Mouse (Mus musculus): ENCODE measurements at regions not wholly inside any gene's neighbourhood (a gene's known extent, or its start where the extent isn't known, plus 50 kb on each side); places are given as distances from the start of the nearest gene placed in this dataset.

DNA sequence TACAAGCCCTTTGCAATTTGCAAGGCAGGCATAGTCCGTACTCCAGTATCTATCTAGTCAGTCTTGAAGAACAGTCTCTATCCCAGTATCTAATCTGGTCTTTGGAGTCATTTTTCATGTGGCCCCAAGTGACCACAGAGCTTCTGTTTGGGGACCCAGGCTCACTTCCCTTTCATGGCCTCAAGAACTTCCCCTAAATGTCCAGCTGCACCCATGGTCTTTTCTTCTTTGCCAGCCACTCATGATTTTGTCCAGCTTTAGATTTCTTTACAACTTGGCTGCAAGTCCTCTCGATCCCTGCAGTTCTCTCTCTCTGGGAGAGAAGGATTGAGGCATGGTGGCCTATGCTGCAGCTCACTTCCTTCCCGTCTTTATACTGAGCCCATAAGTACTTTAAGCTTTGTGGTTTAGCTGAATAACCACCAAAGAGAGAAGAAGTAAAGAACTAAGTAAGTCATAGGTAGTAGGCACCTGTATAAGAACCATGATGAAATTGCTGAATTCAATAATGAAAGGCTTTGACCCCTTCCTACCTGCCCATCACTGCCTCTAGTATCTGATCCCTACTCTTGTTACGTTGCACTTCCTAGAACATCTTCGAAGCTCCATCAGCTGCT lies 62.1 kb upstream of the Cited2 start:
- peak; percentile 95 for ATAC-seq (ENCODE audit: poor library complexity, severe bottlenecking)

DNA sequence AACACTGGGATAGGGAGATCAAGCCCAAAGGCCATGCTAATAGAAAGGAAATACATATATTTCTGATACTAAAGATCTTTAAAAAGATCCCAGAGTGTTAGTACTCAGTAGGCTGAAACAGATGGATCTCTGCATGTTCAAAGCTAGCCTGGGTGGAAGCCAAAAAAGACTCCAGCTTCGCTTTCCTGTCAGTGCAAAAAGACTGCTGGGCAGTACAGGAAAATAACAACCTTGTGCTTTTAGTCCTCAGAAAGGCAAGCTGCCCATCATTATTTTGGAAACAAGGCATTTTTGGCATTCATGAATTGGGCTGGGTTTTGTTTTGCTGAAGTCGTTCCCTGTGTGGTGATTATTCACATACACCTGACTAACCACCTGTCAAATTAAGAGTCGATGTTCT lies 56.9 kb upstream of the Cited2 start:
- no peak for ATAC-seq (ENCODE audit: poor library complexity, severe bottlenecking)

DNA sequence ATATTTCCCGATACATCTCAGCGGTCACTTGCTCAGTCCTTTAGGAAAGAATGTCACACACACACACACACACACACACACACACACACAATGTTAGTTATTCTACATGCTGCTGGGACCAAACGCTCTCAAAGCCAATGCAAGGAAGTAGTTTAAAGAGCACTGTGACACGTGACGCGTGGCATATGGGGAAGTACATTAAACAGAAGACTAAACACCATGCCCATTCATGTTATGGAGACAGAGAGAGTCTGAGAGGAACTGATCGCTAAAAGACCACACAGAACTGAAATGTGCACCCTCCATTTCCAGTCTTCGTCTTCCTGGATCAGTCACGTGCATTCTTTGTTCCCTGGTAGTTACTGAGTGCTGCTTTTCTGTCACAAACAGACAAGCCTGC lies 53.6 kb upstream of the Cited2 start:
- ATAC-seq (ENCODE audit: poor library complexity, severe bottlenecking) = peak; percentile 98
